Mouse (Mus musculus): ENCODE data around the gene Cbr1.

DNA sequence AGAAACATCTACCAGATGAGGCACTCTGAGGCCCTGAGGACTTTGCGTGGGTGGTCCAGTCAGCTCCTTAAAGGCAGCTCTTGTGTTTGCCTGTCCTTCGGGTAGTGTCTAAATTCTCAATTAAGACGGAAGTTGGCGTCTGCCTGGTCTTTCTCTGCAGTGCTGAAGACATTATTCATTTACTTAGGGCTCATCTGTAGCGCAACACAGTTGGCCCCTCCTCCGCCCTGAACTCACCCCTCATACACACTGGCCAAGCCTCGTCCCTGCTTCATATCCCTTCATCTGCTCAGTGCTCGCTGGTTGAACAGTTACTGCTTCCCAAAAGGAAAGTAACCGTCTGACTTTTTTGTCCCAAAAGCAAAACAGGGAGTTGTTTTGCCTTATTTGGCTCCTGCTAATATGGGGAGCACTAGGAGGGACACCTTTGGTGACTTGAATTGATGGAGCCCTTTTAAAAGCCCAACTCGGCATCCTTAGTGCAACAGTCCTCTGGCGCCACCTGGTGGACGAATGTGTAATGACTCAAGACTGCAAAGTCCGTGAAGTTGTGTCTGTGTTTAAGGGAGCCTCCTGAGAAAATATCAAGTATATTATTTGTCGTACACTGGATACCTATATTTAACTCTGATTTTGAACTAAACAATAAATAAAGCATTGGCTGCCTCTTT lies 29.1 kb upstream of the Cbr1 start:
- TF ChIP-seq MYOD1 (IDR thresholded peaks at IDR 0.05; ENCODE audit: control insufficient read depth, insufficient read length, low read depth): no peak
- TF ChIP-seq CTCF (IDR thresholded peaks at IDR 0.05; ENCODE audit: control insufficient read depth, insufficient read depth, insufficient read length): peak; percentile 51
- TF ChIP-seq USF1 (IDR thresholded peaks at IDR 0.05; ENCODE audit: low read depth): no peak

Measured in C2C12 (cell line).